8 mouse cellular contexts compared by ENCODE assay signal in the genomic region with DNA sequence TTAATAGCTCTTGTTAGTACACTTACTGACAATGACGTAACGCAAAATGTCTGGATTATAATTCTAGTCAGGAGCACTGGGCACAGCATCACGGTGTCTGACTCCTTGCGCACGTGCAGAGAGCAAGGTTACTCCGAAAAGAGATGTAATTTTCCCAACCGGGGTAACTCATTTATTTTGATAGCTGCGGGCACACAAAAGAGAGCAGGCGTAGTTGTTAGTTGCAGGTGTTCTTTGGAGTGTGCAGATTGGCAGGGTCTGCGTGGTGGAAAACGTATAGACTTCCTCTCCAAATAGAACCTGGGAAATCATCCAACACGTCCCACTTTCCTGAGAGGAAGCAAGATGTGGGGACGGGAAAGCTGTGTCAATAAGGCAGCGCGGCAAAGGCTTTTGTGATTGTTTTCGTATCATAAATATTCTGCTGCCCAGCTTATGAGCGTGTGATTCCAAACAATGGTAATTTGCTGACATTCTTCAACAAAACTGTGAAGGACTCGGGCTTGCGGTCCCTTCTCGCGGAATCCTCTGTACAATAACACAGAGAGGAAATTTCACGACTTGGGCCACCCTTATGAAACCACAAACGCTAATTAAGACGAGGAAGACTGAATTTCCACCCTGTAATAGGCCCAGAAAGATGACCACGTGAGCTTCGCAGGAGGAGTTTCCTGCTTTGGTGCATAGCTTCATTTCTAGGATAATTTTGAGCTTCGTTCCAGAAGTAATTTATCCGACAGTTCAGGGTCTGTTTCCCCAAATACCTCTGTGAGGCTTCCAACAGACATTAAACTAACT.
DNase-seq lines count a peak whose midpoint lies in the region; ATAC-seq lines count a peak whose summit lies in the region.

No protein-coding gene starts in this region.

- WGBS in heart, embryonic 12.5 days = 69% methylated on average over 28 of the region's 28 CpGs

- ATAC-seq in heart, embryonic 12.5 days (ENCODE audit: insufficient number of reproducible peaks, low FRiP score) = peak; percentile 26; the same call in 1 of the 2 replicates
- ATAC-seq in megakaryocyte, adult 5-6 weeks (ENCODE audit: poor library complexity, severe bottlenecking) = peak; percentile 43

- H3K4me1 ChIP-seq in heart, embryonic 12.5 days (replicated peaks) = peaks cover 12% of the 10 kb centered on the region

- no peak overlapping the region for H3K9ac ChIP-seq in heart, embryonic 12.5 days

- H3K9me3 ChIP-seq in heart, embryonic 12.5 days (replicated peaks) = no peaks in the 10 kb centered on the region

- H3K27ac ChIP-seq in heart, embryonic 12.5 days (ENCODE audit: poor library complexity, severe bottlenecking) = peak overlapping the region; percentile 55; the same call in 1 of the 2 replicates

- H3K27me3 ChIP-seq in heart, embryonic 12.5 days (replicated peaks) = no peaks in the 10 kb centered on the region

- peak; percentile 3 for DNase-seq in cerebellum, adult 8-10 months
- no peak for DNase-seq in cerebellum, postnatal 4 days (ENCODE audit: low spot score in 2 of 2)
- peak; percentile 28 for DNase-seq in Muller cell, postnatal 12 days (ENCODE audit: inconsistent ontology term)
- DNase-seq in kidney, postnatal 14 days = peak; percentile 64
- DNase-seq in spleen, adult 12 weeks (ENCODE audit: low spot score) = no peak
- no peak for DNase-seq in embryo, embryonic 10 days (ENCODE audit: low spot score)

- H3K4me2 ChIP-seq in heart, embryonic 12.5 days = peak overlapping the region; percentile 14; the same call in 1 of the 2 replicates

- no peaks in the 10 kb centered on the region for H3K36me3 ChIP-seq in heart, embryonic 12.5 days

- H3K4me3 ChIP-seq in heart, embryonic 12.5 days = no peak overlapping the region

Comparison
In these comparisons a context has a peak if more than half of its experiments do, and no peak if none do; other contexts are left out.
1. DNase-seq: peak in cerebellum, adult 8-10 months (single experiment), Muller cell, postnatal 12 days (single experiment) and kidney, postnatal 14 days (single experiment); none in cerebellum, postnatal 4 days (0 of 2), spleen, adult 12 weeks (single experiment) and embryo, embryonic 10 days (single experiment).